Mouse (Mus musculus) heart, postnatal 0 days (tissue): ENCODE measurements around the gene Uchl1.
A peak's percentile ranks its signal among the peaks of the same experiment; 100 is the strongest.

Source experiments
- CTCF ChIP-seq: IDR thresholded peaks from 2 replicates; pipeline ENCODE4 v1.5.1; 2016; ENCODE audit warnings: antibody characterized with exemption, control low read depth, low read depth
- EP300 ChIP-seq: IDR thresholded peaks from 2 replicates; pipeline ENCODE4 v1.6.1; 2016; ENCODE audit warnings: antibody characterized with exemption, low read depth

- TF ChIP-seq CTCF (peak; percentile 69), EP300 (no peak)
Measured at GRCm38 (mm10) chr5:66710445-66711019, 34.6 kb downstream of the Uchl1 start.
